ENCODE assay signal across 16 mouse cellular contexts in genomic region chr14:62193371-62193770, GRCm38 (mm10).
DNase-seq lines count a peak whose midpoint lies in the region; ATAC-seq lines count a peak whose summit lies in the region.
"Had no signal": no experiment of that assay in that cellular context is flagged by ENCODE, and none has a peak within 500 bp of the region (broad histone marks: within the 10 kb centered on the region; RNA-seq: fewer than 3 reads in every experiment).

No protein-coding gene starts in this region.

- H3K4me3 ChIP-seq in liver, embryonic 12.5 days = no peak overlapping the region
- no peak overlapping the region for H3K4me3 ChIP-seq in limb, embryonic 12.5 days (replicated peaks)
- H3K4me3 ChIP-seq: heart, adult 2 months; stomach, embryonic 15.5 days had no signal

- no peak overlapping the region for H3K27ac ChIP-seq in liver, embryonic 12.5 days
- H3K27ac ChIP-seq in limb, embryonic 12.5 days = peak overlapping the region; percentile 66
- H3K27ac ChIP-seq: heart, adult 2 months; stomach, embryonic 15.5 days had no signal

- H3K4me1 ChIP-seq in liver, embryonic 12.5 days = no peaks in the 10 kb centered on the region
- peaks cover 22% of the 10 kb centered on the region for H3K4me1 ChIP-seq in limb, embryonic 12.5 days (replicated peaks)

- H3K4me2 ChIP-seq in liver, embryonic 12.5 days = no peak overlapping the region
- no peak overlapping the region for H3K4me2 ChIP-seq in limb, embryonic 12.5 days
- H3K4me2 ChIP-seq: stomach, embryonic 15.5 days had no signal

- WGBS in liver, embryonic 12.5 days (ENCODE audit: insufficient replicate concordance) = 31% methylated on average over 4 of the region's 4 CpGs
- 37% methylated on average over 4 of the region's 4 CpGs for WGBS in limb, embryonic 12.5 days

- no peaks in the 10 kb centered on the region for H3K9me3 ChIP-seq in liver, embryonic 12.5 days (replicated peaks)
- no peaks in the 10 kb centered on the region for H3K9me3 ChIP-seq in limb, embryonic 12.5 days
- H3K9me3 ChIP-seq: stomach, embryonic 15.5 days had no signal

- H3K9ac ChIP-seq in liver, embryonic 12.5 days = no peak overlapping the region
- H3K9ac ChIP-seq in limb, embryonic 12.5 days (replicated peaks) = no peak overlapping the region
- H3K9ac ChIP-seq: stomach, embryonic 15.5 days had no signal

- ATAC-seq in liver, embryonic 12.5 days = no peak
- no peak for ATAC-seq in limb, embryonic 12.5 days (ENCODE audit: insufficient number of reproducible peaks, insufficient read depth, low FRiP score, low TSS enrichment, low read depth)
- ATAC-seq: inflammation-experienced regulatory T-cells, adult 6 months; midbrain, embryonic 16.5 days had no signal

- no peaks in the 10 kb centered on the region for H3K36me3 ChIP-seq in liver, embryonic 12.5 days
- H3K36me3 ChIP-seq in limb, embryonic 12.5 days = no peaks in the 10 kb centered on the region
- H3K36me3 ChIP-seq: stomach, embryonic 15.5 days had no signal

- peak; percentile 12 for DNase-seq in liver
- DNase-seq in R1 (ENCODE audit: low read depth, low spot score) = peak; percentile 17
- peak; percentile 67 for DNase-seq in thymus, postnatal 14 days
- DNase-seq in urinary bladder, adult 2 months (ENCODE audit: low spot score) = no peak
- no peak for DNase-seq in kidney, postnatal 14 days
- DNase-seq: adrenal gland, postnatal 10 days; cerebellum, adult 11 months; cerebellum, postnatal 14 days; heart, adult 2 months; kidney, adult 8-10 months; spleen, adult 18-20 months had no signal

- no peaks in the 10 kb centered on the region for H3K27me3 ChIP-seq in liver, embryonic 12.5 days (replicated peaks)
- no peaks in the 10 kb centered on the region for H3K27me3 ChIP-seq in limb, embryonic 12.5 days
- H3K27me3 ChIP-seq: stomach, embryonic 15.5 days had no signal

Comparison
In these comparisons a context has a peak if more than half of its experiments do, and no peak if none do; other contexts are left out.
1. DNase-seq: peak in liver (single experiment), R1 (single experiment) and thymus, postnatal 14 days (single experiment); none in urinary bladder, adult 2 months (single experiment) and kidney, postnatal 14 days (single experiment).